Mouse (Mus musculus) stomach, embryonic 15.5 days (tissue): Measurements from ENCODE around the gene Plac8. TPM values are rescaled to one million over a fixed set of nuclear protein-coding genes. Genes with fewer than 3 reads are reported as not detected.

Experiments
- ATAC-seq: fragments of 200-750 bp; cut with Nextera tagmentation; 2 replicates; pipeline ENCODE4 v1.8.0; 2017; ENCODE audit warnings: low read depth, moderate number of reproducible peaks, moderate TSS enrichment; ENCODE audit not compliant: insufficient read depth, low FRiP score
- H3K27ac ChIP-seq: fragments of 300-500 bp; sonication (generic); 2 replicates; pipeline ENCODE4 v1.5.1; 2015; ENCODE audit warnings: mild to moderate bottlenecking, inconsistent platforms
- H3K27me3 ChIP-seq: fragments of 300-500 bp; sonication (generic); replicated peaks from 2 replicates; pipeline ENCODE4 v1.6.1; 2015; ENCODE audit warnings: inconsistent platforms
- H3K36me3 ChIP-seq: fragments of 300-500 bp; sonication (generic); 2 replicates; pipeline ENCODE4 v1.6.1; 2015; ENCODE audit warnings: inconsistent platforms
- H3K4me1 ChIP-seq: fragments of 300-500 bp; sonication (generic); 2 replicates; pipeline ENCODE4 v1.6.1; 2015; ENCODE audit warnings: inconsistent platforms
- H3K4me2 ChIP-seq: fragments of 300-500 bp; sonication (generic); 2 replicates; pipeline ENCODE4 v1.6.1; 2015; ENCODE audit warnings: mild to moderate bottlenecking, inconsistent platforms
- H3K4me3 ChIP-seq: fragments of 300-500 bp; sonication (generic); replicated peaks from 2 replicates; pipeline ENCODE4 v1.5.1; 2015; ENCODE audit warnings: inconsistent platforms
- H3K9ac ChIP-seq: fragments of 300-500 bp; sonication (generic); 2 replicates; pipeline ENCODE4 v1.6.1; 2015; ENCODE audit warnings: inconsistent platforms
- H3K9me3 ChIP-seq: fragments of 300-500 bp; sonication (generic); 2 replicates; pipeline ENCODE4 v1.6.1; 2016; ENCODE audit warnings: inconsistent platforms
- WGBS: fragments of 180-500 bp; shearing (Covaris S2); methylation state at CpG from one replicate; pipeline ENCODE4 v1.1.7; 2015; 5-methylcytosine and 5-hydroxymethylcytosine counted together
- polyA plus RNA-seq: library from polyadenylated mRNA; unstranded; fragments of >200 nt; fragmentation: Nextera tagmentation; extraction: Ambion mirVana; gene quantifications from 2 replicates; pipeline ENCODE4 v1.2.1, GENCODE M21; 2015

Plac8 gene
- polyA plus RNA-seq, 1 experiment from 2014 or later, result 209 TPM

- Histone ChIP-seq H3K4me2 (no peak overlapping the region), H3K9me3 (no peaks in the 10 kb centered on the region), H3K27ac (no peak overlapping the region), H3K4me1 (no peaks in the 10 kb centered on the region), H3K27me3 (no peaks in the 10 kb centered on the region), H3K36me3 (no peaks in the 10 kb centered on the region), H3K9ac (no peak overlapping the region), H3K4me3 (no peak overlapping the region)
- ATAC-seq, result no peak
- WGBS, result 63% methylated on average over 9 of the region's 9 CpGs
Observed at GRCm38 (mm10) chr5:100557537-100557936, 14.5 kb downstream of the Plac8 start.

DNA sequence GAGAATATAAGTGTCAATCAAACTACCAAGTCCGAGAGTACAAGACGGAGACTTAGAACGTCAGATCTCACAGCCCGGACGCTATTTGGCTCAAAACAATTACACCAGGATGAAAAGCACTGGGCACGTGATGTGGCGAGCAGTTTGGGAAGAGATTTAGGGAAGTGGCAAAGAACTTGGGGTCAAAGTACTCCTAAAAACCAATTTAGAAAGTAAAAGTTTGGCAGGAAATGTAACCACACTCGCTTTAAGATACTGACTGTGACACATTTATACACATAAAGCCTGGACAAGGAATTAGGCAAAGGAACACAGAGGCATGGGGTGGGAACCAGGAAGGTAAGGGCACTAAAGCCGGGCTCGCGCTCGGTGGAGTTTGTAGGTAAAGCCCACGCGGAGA, 15.0 kb downstream of the Plac8 start:
- H3K4me2 ChIP-seq, result no peak overlapping the region
- no peaks in the 10 kb centered on the region for H3K36me3 ChIP-seq
- no peaks in the 10 kb centered on the region for H3K4me1 ChIP-seq
- no peaks in the 10 kb centered on the region for H3K9me3 ChIP-seq
- 70% methylated on average over 14 of the region's 14 CpGs for WGBS
- H3K4me3 ChIP-seq, result no peak overlapping the region
- no peaks in the 10 kb centered on the region for H3K27me3 ChIP-seq
- no peak overlapping the region for H3K27ac ChIP-seq
- H3K9ac ChIP-seq, result no peak overlapping the region
- ATAC-seq, result no peak

DNA sequence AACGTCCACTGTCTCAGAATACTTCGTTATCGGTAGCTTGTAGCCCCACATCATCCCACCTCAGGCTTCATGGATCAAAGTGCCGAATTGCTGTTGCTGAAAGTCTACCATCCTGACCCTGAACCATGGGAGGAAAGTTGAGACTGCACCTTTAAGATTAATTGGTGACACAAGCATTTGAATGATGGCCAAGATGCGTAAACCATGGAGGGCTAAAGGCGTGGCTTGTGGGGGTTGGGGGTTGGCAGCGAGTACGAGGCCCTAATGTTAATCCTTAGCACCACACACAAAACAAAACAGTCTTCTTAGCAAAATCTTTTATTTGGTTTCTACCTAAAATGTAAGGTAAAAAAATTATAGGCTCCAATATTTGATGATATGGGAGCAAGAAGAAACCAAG, 18.6 kb downstream of the Plac8 start:
- WGBS, result 44% methylated on average over 8 of the region's 8 CpGs
- H3K9ac ChIP-seq, result no peak overlapping the region
- H3K4me1 ChIP-seq, result no peaks in the 10 kb centered on the region
- no peaks in the 10 kb centered on the region for H3K27me3 ChIP-seq
- H3K36me3 ChIP-seq, result peaks cover 9% of the 10 kb centered on the region; the same call in 1 of the 2 replicates
- ATAC-seq, result no peak
- no peak overlapping the region for H3K4me3 ChIP-seq
- H3K27ac ChIP-seq, result no peak overlapping the region
- no peaks in the 10 kb centered on the region for H3K9me3 ChIP-seq
- H3K4me2 ChIP-seq, result no peak overlapping the region

- no peak overlapping the region for H3K4me3 ChIP-seq
- ATAC-seq, result no peak
- H3K27me3 ChIP-seq, result no peaks in the 10 kb centered on the region
- H3K4me1 ChIP-seq, result no peaks in the 10 kb centered on the region
- H3K9ac ChIP-seq, result no peak overlapping the region
- 59% methylated on average over 2 of the region's 2 CpGs for WGBS
- no peaks in the 10 kb centered on the region for H3K9me3 ChIP-seq
- no peak overlapping the region for H3K27ac ChIP-seq
- no peak overlapping the region for H3K4me2 ChIP-seq
- peaks cover 11% of the 10 kb centered on the region for H3K36me3 ChIP-seq
Observed at GRCm38 (mm10) chr5:100551952-100552351, 20.1 kb downstream of the Plac8 start.

GRCm38 (mm10) chr5:100550151-100550550, 21.9 kb downstream of the Plac8 start:
- Histone ChIP-seq H3K4me2 (no peak overlapping the region), H3K9me3 (no peaks in the 10 kb centered on the region), H3K9ac (no peak overlapping the region), H3K27ac (no peak overlapping the region), H3K36me3 (peaks cover 16% of the 10 kb centered on the region), H3K27me3 (no peaks in the 10 kb centered on the region), H3K4me3 (no peak overlapping the region), H3K4me1 (no peaks in the 10 kb centered on the region)
- ATAC-seq, result no peak
- 90% methylated on average over 1 of the region's 1 CpGs for WGBS

DNA sequence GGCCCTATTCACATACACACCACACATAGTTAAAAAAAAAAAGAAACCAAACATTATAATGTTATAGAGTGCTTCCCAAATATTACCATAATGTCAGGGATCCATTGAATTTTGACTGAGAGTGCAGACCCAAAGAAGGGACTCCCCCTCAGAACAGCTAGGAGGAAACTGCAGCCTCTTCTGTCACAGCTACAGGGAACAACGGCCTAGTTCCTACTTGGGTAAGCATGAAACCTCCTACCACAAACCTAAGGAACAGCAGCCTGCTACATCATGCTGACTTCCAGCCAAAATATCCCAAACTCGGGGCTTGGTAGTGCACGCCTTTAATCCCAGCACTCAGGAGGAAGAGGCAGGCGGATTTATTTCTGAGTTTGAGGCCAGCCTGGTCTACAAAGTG, 22.7 kb downstream of the Plac8 start:
- no peak for ATAC-seq
- Histone ChIP-seq H3K4me3 (no peak overlapping the region), H3K9ac (no peak overlapping the region), H3K27ac (peak overlapping the region; percentile 65; the same call in 1 of the 2 replicates), H3K4me1 (no peaks in the 10 kb centered on the region), H3K9me3 (no peaks in the 10 kb centered on the region), H3K4me2 (no peak overlapping the region), H3K27me3 (no peaks in the 10 kb centered on the region), H3K36me3 (peaks cover 23% of the 10 kb centered on the region)
- WGBS, result 93% methylated on average over 4 of the region's 4 CpGs

DNA sequence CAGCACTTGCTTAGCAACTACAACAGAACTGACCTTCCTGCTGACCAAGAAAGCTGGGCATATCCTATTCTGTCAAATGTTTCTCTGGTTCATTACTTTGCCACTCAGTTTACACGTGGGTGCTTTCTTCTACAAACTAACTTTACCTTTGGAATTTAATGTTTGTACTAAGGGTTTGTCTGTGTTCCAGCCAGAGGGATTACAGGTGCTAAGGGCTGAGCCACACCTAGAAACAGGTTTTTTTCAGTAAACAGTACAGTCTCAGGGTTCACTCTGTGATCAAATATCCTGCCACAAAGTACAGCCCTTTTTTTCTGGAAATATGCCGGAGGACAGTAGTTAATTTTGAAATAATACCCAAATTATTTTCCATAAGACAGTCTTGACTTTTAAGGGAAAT, 23.8 kb downstream of the Plac8 start:
- H3K4me1 ChIP-seq, result no peaks in the 10 kb centered on the region
- H3K27ac ChIP-seq, result peak overlapping the region; percentile 65; the same call in 1 of the 2 replicates
- peak; percentile 85 for ATAC-seq
- WGBS, result 59% methylated on average over 2 of the region's 2 CpGs
- no peak overlapping the region for H3K4me2 ChIP-seq
- no peak overlapping the region for H3K4me3 ChIP-seq
- H3K27me3 ChIP-seq, result no peaks in the 10 kb centered on the region
- H3K9ac ChIP-seq, result no peak overlapping the region
- H3K9me3 ChIP-seq, result no peaks in the 10 kb centered on the region
- peaks cover 28% of the 10 kb centered on the region for H3K36me3 ChIP-seq

- Histone ChIP-seq H3K36me3 (peaks cover 38% of the 10 kb centered on the region), H3K27me3 (no peaks in the 10 kb centered on the region), H3K9ac (no peak overlapping the region), H3K4me3 (no peak overlapping the region), H3K9me3 (no peaks in the 10 kb centered on the region), H3K4me2 (no peak overlapping the region), H3K27ac (no peak overlapping the region), H3K4me1 (no peaks in the 10 kb centered on the region)
- WGBS, result 82% methylated on average over 6 of the region's 6 CpGs
- no peak for ATAC-seq
Observed at GRCm38 (mm10) chr5:100546294-100547080, 25.6 kb downstream of the Plac8 start.

GRCm38 (mm10) chr5:100536638-100537037, 35.4 kb downstream of the Plac8 start:
- no peak overlapping the region for H3K4me3 ChIP-seq
- no peak overlapping the region for H3K4me2 ChIP-seq
- no peaks in the 10 kb centered on the region for H3K27me3 ChIP-seq
- no peaks in the 10 kb centered on the region for H3K9me3 ChIP-seq
- WGBS, result 77% methylated on average over 3 of the region's 3 CpGs
- peaks cover 23% of the 10 kb centered on the region for H3K36me3 ChIP-seq
- no peak overlapping the region for H3K27ac ChIP-seq
- H3K9ac ChIP-seq, result no peak overlapping the region
- no peaks in the 10 kb centered on the region for H3K4me1 ChIP-seq
- ATAC-seq, result no peak

GRCm38 (mm10) chr5:100535826-100536225, 36.2 kb downstream of the Plac8 start:
- 70% methylated on average over 7 of the region's 7 CpGs for WGBS
- H3K27me3 ChIP-seq, result no peaks in the 10 kb centered on the region
- no peaks in the 10 kb centered on the region for H3K9me3 ChIP-seq
- H3K4me2 ChIP-seq, result no peak overlapping the region
- ATAC-seq, result no peak
- no peak overlapping the region; the same call in 1 of the 2 replicates for H3K27ac ChIP-seq
- no peak overlapping the region for H3K9ac ChIP-seq
- no peak overlapping the region for H3K4me3 ChIP-seq
- peaks cover 23% of the 10 kb centered on the region for H3K36me3 ChIP-seq
- H3K4me1 ChIP-seq, result no peaks in the 10 kb centered on the region

- peaks cover 18% of the 10 kb centered on the region for H3K36me3 ChIP-seq
- no peak overlapping the region for H3K9ac ChIP-seq
- 64% methylated on average over 7 of the region's 7 CpGs for WGBS
- no peak overlapping the region for H3K4me2 ChIP-seq
- H3K27me3 ChIP-seq, result no peaks in the 10 kb centered on the region
- H3K27ac ChIP-seq, result no peak overlapping the region
- no peaks in the 10 kb centered on the region for H3K4me1 ChIP-seq
- no peaks in the 10 kb centered on the region for H3K9me3 ChIP-seq
- ATAC-seq, result no peak
- H3K4me3 ChIP-seq, result no peak overlapping the region
Observed at GRCm38 (mm10) chr5:100526164-100526563, 45.9 kb downstream of the Plac8 start.

- 68% methylated on average over 3 of the region's 3 CpGs for WGBS
- no peaks in the 10 kb centered on the region for H3K9me3 ChIP-seq
- no peak overlapping the region for H3K4me2 ChIP-seq
- no peaks in the 10 kb centered on the region for H3K27me3 ChIP-seq
- ATAC-seq, result no peak
- H3K9ac ChIP-seq, result no peak overlapping the region
- H3K4me1 ChIP-seq, result no peaks in the 10 kb centered on the region
- H3K4me3 ChIP-seq, result no peak overlapping the region
- no peak overlapping the region for H3K27ac ChIP-seq
- peaks cover 13% of the 10 kb centered on the region for H3K36me3 ChIP-seq
Observed at GRCm38 (mm10) chr5:100525620-100526019, 46.4 kb downstream of the Plac8 start.
